Mouse (Mus musculus): ENCODE data around the gene Il22ra1.
A peak's percentile ranks its signal among the peaks of the same experiment; 100 is the strongest.
"Not testable (repeated sequence)": the region's sequence is repeated elsewhere in the genome, so short reads cannot be mapped to it uniquely, and the experiment has no call there.

The Il22ra1 gene

DNA sequence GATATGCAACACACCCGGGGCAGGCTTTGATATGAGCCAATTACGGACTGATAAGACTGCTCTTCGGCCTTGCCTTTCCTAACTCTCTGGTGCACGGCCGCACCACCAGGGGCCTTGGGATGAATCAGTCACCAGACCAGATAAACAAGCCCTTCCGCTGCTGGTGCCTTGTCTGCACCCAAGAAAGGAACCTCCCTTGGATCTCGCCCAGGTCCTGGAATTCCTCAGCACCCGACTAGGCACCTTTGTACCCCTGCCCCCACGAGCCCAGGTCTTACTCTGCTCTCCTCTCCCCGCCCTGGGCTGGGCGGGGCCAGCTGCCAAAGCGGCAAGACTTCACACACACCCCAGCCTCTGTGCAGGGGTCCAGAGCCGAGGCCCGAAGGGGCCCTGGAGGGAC is at the start of gene Il22ra1:
Gene Il22ra1, plus strand, starts transcription at position 356 of the 400 bp plus-strand sequence.
- peak; percentile 95 for DNase-seq

DNA sequence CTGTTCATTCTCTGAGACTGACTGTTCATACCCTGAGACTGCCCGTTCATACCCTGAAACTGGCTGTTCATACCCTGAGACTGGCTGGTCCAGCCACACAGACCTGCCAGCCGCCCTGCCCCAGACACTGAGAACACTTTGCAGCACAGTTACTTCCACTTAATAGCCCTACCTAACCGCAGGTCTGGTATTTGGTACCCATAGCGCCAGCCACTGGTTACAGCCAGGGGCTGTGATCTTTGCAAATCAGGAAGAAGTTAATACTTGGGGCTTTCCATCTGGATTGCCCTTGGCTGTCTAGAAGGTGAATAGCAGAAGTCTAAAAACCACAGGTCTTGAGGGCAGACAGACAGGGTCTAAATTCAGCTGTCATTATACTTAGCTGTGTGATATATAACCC is 48.7 kb upstream of the Il22ra1 start:
- no peak for DNase-seq

DNA sequence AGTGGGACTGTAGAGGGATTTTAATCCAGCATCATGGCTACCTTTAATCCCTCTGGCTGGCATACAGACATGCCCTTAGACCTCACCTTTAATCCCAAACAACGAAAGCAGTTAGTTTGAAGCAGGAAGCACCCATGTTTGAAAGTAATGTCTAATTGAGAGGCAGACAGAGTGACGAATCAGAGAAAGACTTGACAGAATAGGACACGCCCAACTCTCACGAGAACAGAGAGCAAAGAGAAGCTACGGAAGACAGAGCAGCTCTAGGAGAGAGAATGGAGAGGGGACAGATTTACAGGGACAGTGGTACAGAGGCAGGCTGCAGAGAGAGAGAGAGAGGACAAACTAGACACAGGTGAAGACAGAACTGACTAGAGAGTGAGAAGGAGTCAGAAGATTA is 46.2 kb upstream of the Il22ra1 start:
- no peak for DNase-seq

GRCm38 (mm10) chr4:135683553-135683952 is 44.4 kb upstream of the Il22ra1 start:
- DNase-seq: peak; percentile 61

GRCm38 (mm10) chr4:135684731-135685130 is 43.2 kb upstream of the Il22ra1 start:
- peak; percentile 39 for DNase-seq

DNA sequence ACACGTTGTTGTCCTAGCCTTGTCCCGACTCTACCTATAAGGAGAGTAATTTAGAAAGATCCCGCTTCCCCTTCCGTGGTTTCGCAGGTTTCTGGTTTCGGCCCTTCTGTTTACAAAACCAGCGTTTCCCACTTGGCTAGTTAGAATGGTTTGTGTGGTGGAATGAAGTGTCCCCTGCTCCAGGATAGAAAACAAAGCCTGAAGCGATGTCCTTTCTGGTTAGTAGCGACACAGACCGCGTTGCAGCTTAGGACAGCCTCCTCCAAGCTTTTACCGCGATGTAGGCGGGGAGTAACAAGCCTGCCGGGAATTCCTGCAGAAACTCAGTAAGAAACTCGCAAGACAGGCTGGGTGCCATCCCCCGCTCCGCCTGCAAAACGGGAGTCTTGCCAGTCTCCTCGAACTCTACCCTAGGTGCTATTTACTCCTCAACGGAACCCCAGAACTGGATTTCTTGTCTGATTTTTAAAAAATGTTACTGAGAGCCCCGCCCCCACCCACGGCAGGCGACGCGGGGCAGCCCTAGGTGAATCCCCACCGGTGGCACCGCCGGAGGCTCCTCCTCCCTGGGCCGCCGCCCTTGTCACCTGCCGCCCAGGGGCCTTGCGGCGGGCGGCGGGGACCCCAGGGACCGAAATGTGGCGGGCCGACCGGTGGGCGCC is 41.9 kb upstream of the Il22ra1 start, which contains the start of gene Ifnlr1:
Gene Ifnlr1, plus strand, starts transcription at position 382 of the 662 bp plus-strand sequence.
- DNase-seq: peak; percentile 58

GRCm38 (mm10) chr4:135686568-135686953 is 41.4 kb upstream of the Il22ra1 start:
- no peak for DNase-seq

DNA sequence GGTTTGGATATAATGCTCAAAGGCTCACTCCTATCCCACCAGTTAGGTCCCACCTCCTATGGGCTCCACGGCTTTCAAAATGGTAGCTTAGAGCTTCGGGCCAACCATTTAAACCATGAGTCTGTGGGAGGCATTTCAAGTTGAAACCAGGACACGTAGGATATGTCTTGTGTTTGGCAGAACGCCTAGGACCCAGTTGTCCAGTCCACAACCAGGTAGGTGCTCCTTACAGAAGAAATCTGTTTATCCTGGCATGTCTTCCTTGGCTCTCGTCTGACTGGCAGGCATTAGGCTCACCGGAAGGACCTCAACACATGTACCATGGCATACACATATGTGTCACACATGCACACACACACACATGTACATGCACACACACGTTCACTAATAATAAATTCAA is 38.2 kb upstream of the Il22ra1 start:
- DNase-seq: no peak

- peak; percentile 24 for DNase-seq
Observed at GRCm38 (mm10) chr4:135690241-135690640, 37.7 kb upstream of the Il22ra1 start.

GRCm38 (mm10) chr4:135692916-135693315 is 35.1 kb upstream of the Il22ra1 start:
- no peak for DNase-seq

DNA sequence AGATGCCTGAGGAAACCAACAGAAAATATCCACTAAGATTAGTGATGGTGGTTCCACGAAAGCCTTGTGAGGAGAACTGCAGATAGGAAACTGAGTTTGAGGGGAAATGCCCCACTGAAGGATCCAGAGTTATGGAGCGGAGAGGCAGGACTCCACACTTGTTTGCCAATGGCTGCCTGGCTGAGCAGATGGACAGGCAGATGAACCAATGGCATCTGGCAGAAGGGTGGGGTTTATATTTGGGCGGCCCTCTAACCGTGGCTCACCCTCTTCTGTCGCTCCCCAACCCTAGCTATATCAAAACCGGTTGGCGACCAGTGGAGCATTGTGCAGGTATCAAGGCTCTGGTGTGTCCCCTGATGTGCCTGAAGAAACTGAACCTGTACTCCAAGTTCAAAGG is 29.5 kb upstream of the Il22ra1 start:
- no peak for DNase-seq

DNA sequence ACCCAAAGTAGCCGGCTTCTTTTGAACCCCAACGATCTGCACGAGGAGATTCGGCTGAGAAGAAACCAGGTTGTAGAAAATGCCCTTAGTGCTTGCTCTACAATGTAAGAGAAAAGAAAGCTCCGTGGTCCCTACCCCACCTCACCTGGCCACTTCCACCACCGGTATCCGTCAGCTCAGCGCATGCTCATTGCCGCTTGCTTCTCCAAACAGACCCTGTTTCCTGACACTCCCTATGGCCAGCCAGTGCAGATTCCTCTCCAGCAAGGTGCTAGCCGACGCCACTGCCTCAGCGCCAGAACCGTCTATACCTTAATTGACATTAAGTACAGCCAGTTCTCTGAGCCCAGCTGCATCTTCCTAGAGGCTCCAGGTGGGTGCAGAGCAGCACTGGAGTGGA is 24.5 kb upstream of the Il22ra1 start:
- DNase-seq: no peak

DNA sequence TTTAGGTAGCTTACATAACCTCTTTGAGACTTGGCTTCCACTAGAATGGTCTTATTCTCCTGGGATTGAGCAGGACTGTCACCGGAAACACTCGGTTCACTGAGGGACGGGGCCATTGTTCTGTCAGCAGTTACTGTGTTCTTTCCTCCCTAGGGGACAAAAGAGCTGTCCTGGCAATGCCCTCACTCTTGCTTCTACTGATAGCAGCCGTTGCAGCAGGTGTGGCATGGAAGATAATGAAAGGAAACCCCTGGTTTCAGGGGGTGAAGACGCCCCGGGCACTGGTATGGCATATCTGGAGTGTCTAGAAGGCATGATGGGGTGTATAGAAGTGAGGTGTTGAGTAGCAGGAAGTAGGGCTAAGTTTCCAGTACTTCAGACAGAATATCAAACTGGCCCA is 24.0 kb upstream of the Il22ra1 start:
- peak; percentile 64 for DNase-seq

DNA sequence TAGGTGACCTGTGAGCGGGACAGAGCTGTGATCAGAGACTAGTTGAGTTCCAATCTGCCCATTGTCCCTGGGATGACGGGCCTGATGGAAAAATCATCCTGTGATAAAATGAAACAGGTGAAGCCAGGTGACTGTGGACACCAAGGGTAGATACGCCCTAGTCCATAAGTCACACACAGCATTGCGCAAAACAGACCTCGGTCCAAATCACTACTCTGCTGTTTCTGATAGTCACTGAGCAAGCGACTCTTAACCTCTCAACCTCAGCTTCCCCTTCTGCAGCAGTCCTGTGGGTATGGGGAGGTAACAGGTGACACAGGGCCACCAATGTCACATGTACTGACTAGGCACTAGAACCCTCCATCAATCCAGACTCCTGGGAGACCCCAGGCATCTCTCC is 21.9 kb upstream of the Il22ra1 start:
- no peak for DNase-seq

GRCm38 (mm10) chr4:135709072-135709564 is 18.9 kb upstream of the Il22ra1 start:
- peak; percentile 84 for DNase-seq

DNA sequence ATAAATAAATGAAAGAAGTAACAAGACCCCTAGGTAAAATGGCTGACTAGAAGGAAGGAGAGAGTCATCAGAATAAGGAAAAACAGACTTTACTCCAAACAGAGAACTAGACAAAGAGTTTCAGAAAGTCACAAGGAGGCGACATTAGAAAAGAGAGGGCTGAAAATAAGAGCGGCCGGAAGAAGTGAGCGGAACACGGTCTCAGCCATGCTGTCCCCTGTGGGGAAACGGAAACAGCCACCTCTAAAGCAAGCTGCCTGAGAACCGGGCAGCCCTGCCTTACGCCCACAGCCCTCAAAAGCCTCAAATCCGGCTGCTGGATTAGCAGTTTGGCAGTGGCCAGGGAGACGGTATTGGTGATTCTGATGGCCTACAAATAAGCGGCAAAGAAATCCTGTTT is 18.4 kb upstream of the Il22ra1 start:
- no peak for DNase-seq

- no peak for DNase-seq
Observed at GRCm38 (mm10) chr4:135710392-135710791, 17.6 kb upstream of the Il22ra1 start.

DNA sequence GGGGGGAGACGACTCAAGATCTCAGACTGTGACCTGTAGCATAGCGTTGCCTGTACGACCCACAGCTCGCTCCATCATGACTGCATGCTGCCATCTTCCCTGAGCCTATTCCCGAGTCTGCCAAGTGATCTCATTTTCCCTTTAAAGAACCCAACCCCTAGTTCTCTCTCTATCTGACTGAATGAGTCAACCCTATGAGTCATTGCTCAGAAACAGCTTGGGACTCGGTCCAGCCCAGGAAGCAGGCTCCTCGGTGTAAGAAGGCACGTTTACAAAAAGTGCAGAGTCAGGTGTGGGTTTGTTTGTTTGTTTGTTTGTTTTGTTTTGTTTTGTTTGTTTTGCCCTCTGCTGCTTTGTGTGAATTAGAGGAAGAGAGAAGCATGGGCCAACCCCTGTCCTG is 13.2 kb upstream of the Il22ra1 start:
- DNase-seq: no peak

DNA sequence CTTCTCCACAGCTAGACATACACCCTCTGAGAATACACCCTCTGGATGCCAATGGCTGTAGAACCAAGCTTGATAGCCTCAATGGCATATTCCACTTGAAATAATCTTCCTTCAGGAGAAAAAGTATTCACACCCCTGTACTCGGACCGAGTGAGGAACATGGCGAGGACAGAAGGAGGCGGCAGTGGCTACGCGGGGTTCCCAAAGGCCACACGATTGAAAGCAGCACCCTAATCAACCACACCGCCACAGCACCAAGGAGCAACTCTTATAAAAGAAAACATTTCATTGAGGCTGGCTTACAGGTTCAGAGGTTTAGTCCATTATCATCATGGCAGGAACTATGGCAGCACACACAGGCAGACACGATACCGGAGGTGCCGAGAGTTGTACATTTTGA is 11.5 kb upstream of the Il22ra1 start:
- not testable (repeated sequence) for DNase-seq

DNA sequence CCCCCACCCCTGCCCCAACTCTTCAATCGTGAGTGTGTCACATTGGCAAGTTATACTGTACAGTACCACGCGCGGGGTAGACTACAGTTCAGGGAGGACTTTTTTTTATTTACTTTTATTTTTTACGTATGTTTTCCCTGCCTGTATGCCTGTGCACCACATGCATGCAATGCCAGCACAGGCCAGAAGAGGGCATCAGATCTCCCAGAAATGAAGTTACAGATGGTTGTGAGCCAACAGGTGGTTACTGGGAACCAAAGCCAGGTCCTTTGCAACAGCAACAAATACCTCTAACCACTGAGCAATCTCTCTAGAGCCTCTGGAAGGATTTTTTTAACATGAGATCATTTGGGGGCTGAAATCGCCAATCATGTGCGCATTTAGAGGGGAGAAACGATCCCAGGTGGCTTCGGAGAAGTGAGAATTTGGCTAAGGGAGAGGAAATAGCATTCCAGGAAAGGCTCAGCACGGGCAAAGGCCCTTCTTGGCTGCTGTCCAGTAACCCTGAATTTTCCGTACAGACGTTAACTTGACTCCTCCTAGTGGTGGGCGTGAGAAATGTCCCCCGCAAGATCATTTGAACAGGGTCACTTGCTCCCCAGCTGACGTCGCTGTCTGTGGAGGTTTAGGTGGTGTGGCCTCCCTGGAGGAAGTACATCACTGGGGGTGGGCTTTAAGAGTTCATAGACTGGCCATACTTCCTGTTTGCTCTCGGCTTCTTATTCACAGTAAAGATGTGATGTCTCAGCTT is 5.3 kb upstream of the Il22ra1 start:
- no peak for DNase-seq

GRCm38 (mm10) chr4:135726416-135726815 is 1.6 kb upstream of the Il22ra1 start:
- no peak for DNase-seq

DNA sequence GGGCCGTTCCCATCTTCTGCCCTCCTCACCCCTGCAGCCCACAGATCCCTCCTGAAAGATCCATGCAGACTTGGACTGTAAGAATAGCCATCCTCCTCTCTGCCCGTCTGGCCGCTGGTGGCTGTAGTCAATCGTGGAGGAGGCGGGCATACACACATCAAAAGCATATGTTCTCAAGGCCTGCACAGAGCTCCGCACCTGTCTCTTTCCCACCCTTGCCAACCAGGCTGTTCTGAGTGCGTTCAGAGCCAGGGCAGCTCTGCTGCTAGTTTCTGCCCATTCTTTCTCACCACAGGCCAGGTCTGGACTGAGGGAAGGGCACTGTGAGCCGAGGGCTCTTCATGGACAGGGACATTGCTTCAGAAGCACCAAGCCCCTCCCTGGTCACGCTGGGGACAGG is 2.2 kb downstream of the Il22ra1 start:
- DNase-seq: no peak

- no peak for DNase-seq
Observed at GRCm38 (mm10) chr4:135730951-135731350, 3.0 kb downstream of the Il22ra1 start.

DNA sequence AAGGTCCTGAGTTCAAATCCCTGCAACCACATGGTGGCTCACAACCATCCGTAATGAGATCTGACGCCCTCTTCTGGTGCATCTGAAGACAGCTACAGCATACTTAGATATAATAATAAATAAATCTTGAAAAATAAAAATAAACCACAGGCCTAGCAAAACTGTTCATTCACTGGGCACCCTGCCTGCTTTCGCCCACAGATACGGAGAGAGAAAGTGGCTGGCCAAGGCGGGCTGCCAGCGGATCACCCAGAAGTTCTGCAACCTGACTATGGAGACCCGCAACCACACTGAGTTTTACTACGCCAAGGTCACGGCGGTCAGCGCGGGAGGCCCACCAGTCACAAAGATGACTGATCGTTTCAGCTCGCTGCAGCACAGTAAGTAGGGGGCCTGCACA is 5.9 kb downstream of the Il22ra1 start:
- no peak for DNase-seq

Data from kidney, adult 9 months (tissue).